Mouse (Mus musculus): Measurements from ENCODE around the gene Gm45261.
A peak's percentile ranks its signal among the peaks of the same experiment; 100 is the strongest.

Gene Gm45261

DNA sequence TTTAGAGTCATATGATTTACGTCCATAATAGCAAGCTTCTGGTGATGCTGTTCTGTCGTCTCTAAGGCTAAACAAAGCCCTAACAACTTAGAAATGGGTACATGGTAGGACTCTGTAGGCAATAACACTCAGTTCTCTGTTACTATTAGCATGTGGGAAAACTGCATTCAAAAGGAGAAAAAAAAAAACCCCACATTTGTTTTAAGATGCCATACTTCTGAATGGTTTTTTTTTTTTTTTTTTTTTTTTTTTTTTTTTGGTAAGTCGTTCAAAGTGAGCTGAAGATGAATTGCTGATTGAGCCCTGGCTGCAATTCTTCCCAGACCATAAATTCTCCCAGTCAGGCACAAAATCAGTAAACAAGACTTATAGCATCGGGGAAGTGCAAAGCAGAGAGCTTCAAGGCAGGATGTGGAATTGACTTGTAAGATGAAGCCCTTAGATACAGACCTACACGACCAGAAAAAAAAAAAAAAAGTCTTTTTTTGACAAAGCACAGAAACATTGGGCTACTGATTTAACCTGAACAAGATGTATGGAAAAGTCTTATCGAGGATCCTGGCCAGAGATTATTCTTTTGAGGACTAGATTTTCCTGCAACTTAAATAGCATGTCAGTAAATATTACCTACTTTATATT, 51.7 kb downstream of the Gm45261 start:
- no peak for DNase-seq

- DNase-seq = peak; percentile 69
These were observed 52.7 kb downstream of the Gm45261 start for GRCm38 (mm10) chr1:80408586-80408985.

- no peak for DNase-seq
These were observed 57.1 kb downstream of the Gm45261 start for GRCm38 (mm10) chr1:80404196-80404595.

- no peak for DNase-seq
These were observed 57.8 kb downstream of the Gm45261 start for GRCm38 (mm10) chr1:80403366-80403893.

GRCm38 (mm10) chr1:80401961-80402360, 59.3 kb downstream of the Gm45261 start:
- DNase-seq = no peak

All from cerebellum, adult 9-11 months (tissue).